Mouse (Mus musculus) CD4-positive helper T cell, adult 2 months (primary cell): ENCODE results near the gene Cdkl2.

Experiments used
- DNase-seq: peaks from one replicate; pipeline ENCODE4 v3.0.0-alpha.2; 2012; ENCODE audit warnings: low read depth, missing footprints, low spot score

Gene Cdkl2

GRCm38 (mm10) chr5:91993061-91993460, 50.6 kb downstream of the Cdkl2 start:
- no peak for DNase-seq

GRCm38 (mm10) chr5:91991191-91991937, 52.3 kb downstream of the Cdkl2 start:
- DNase-seq = no peak

DNA sequence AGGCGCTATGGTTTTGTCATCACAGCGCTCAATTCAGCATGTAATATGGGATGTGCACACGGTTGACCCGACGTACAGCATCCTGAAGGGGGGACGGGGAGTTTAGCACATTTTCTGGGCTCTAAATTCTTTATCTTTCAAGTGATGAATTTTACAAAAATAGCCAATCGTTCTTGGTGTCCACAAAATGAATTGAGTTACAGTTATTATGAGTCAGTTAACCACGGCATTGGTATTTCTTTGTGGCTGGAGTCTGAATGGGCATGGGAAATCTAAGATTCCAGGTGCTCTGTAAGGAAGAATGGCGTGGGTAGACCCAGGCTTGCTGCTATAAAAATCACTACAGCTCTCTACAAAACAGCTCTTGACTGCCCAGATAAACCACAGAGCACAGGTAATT, 54.4 kb downstream of the Cdkl2 start:
- no peak for DNase-seq

DNA sequence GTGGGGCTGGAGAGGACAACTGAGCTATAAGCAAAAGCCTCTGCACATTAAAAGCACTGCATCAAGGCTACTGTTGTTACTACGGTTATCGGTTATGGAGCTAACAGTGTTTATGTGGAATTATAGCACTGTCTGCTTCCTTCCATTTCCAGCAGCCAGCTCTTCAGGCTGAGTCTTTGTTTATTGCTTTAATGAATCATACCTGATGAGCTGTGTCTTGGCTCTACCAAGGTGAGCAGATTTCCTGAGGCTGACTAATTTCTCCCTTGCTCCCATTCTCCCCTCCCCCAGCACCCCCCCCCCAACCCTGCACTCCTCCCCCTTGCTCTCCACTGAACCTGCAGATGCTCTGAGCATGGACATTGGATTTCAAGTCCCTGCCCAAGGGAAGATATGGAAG, 55.9 kb downstream of the Cdkl2 start:
- DNase-seq = no peak

DNA sequence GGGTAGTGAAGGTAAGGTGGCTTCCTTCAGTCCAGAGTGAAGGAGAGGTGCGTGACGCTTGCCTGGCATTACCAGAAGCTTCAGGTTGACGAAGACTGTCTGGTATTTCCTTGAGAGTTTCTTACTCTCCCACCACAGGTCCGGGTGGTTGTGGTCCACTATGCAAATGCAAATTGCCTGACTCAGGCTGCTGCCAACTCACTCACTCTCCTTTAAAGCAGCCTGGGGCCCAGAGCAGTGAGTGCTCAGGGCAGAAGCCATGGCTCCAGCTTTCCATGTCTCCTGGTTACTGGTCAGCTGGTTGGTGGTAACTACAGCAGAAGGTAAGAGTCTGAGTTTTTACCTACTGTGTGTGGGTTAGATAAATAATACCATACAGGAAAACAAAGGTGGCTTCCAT, 56.4 kb downstream of the Cdkl2 start, which contains the start of gene Odaph:
TSS of gene Odaph (plus strand) at position 240 of the 400 bp plus-strand sequence.
- no peak for DNase-seq

- DNase-seq = peak; percentile 24
Measured at GRCm38 (mm10) chr5:91985721-91986120, 58.0 kb downstream of the Cdkl2 start.

- no peak for DNase-seq
Measured at GRCm38 (mm10) chr5:91983490-91983889, 60.2 kb downstream of the Cdkl2 start.

DNA sequence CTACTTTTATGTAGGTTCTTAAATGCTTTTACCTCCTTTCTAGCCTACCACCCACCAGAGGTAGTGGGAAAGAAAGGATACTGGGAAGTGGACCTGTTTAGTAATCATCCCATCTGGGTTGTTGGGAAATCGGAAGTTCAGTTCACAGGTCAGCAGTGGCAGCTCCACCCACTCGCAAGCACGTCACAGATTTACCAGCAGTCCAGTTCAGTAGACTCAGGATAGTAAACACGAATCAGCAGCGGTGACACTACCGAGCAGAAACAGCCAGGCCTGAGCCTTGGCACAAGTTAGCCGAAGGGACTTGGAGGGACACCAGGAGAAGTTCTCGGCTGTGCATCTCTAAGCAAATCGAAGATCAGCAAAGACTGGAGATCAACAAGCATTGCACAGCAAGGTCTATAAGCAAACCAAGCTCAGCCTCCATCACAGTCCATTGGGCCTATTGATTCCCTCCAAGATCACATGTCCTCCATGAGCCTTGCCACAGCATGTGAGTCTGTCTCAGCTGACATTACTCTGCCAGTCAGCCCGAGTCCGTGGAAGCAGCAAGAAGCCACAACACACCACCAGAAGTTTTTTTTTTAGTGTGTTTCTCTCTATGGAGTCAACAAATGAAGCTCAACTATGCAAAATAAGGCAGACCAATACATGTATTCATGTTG, 62.4 kb downstream of the Cdkl2 start:
- DNase-seq = no peak

DNA sequence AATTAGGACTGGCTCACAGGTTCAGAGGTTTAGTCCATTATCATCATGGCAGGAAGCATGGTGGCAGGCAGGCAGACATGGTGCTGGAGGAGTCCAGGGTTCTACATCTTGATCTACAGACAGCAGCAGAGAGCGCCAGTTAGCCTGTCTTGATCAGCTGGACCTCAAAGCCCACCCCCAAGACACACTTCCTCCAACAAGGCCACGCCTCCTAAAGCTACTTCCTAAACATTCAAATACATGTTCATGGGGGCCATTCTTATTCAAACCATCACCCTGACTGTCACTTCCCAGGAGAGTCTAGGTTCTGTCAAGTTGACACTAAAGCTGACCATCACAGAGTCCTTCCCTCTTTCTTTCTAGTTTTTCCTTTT, 66.3 kb downstream of the Cdkl2 start:
- no peak for DNase-seq

- no peak for DNase-seq
Measured at GRCm38 (mm10) chr5:91976566-91977396, 66.9 kb downstream of the Cdkl2 start.

GRCm38 (mm10) chr5:91975758-91976157, 67.9 kb downstream of the Cdkl2 start:
- DNase-seq = no peak

GRCm38 (mm10) chr5:91974002-91974401, 69.7 kb downstream of the Cdkl2 start:
- peak; percentile 28 for DNase-seq

DNA sequence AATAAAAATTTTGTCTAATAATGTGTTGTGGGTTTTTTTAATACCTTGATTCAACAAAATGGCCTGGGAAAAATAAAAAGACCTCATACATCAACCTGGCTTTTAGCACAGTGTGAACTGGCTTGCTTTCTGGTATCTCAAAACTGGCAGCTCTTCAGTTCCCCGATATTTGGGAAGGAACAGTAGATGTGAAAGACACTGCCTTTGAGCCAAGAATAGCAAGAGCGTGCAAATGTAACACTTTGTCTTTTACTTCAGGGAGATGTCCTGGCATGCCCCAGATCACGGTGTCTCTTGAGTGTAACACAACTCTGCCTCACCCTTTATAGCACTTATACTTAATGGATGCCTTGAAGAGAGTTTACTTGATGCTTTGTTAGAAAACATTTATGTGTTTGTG, 71.6 kb downstream of the Cdkl2 start:
- DNase-seq = no peak

DNA sequence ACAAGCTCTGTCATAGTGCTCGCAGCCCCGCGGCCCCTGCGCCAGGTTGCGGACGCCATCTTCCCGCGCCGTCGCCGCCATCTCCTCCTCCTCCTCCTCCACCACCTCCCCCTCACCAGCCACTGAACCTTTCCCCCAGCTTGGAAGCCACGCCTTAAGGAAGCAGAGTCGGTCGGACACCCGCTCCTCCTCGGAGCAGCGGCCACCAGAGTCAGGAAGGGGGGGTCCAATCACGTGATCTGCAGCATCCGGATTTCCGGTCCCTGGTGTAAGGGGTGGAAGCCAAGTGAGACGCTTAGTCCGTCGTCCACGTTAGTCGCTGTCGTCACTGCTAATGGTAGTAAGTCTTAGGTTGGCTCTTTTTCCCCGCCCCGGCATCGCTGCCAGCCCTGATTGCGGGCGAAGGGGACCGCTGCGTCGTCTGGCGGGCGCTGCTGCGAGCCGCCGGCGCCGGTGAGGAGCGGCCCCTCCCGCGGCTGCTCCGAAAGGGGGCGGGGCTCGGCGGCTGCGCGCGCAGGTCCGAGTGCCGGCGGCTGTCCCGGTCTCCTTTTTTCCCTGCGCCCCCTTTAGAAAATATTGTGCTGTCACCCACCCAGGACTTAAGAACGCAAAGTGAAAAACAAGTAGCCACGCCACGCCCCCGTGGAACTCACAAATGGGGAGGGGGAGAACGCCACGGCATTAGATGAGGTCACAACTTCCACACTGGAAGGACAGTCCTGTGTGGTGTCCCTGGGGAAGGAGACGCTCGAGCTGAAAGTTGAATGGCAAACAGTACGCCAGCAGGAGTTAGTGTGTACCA, 80.8 kb downstream of the Cdkl2 start, which contains the start of gene Rchy1:
TSS of gene Rchy1 (minus strand) at position 430 of the 802 bp plus-strand sequence.
- DNase-seq = peak; percentile 97

DNA sequence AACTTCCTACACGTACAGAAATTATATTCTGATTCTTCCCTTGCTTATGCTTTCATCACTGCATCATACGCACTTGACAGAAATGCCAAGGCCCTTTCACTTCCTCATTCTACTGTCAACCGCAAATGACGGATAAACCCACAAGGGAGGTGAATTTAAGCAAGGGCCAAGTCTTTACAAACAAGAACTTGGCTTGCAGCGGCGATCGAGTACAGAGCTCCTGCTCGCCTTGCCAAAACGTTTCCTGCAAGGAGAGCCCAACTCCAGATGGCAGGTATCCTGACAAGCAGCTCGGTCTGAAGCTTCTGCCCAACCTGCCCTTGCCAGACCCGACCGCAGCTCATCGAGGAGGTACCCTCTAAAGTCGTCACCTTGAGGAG, 81.4 kb downstream of the Cdkl2 start:
- no peak for DNase-seq

- peak; percentile 64 for DNase-seq
Measured at GRCm38 (mm10) chr5:91961370-91961769, 82.3 kb downstream of the Cdkl2 start.

GRCm38 (mm10) chr5:91960606-91961254, 83.0 kb downstream of the Cdkl2 start:
- DNase-seq = no peak

GRCm38 (mm10) chr5:91959986-91960385, 83.7 kb downstream of the Cdkl2 start:
- peak; percentile 36 for DNase-seq

GRCm38 (mm10) chr5:91959096-91959495, 84.6 kb downstream of the Cdkl2 start:
- DNase-seq = no peak

DNA sequence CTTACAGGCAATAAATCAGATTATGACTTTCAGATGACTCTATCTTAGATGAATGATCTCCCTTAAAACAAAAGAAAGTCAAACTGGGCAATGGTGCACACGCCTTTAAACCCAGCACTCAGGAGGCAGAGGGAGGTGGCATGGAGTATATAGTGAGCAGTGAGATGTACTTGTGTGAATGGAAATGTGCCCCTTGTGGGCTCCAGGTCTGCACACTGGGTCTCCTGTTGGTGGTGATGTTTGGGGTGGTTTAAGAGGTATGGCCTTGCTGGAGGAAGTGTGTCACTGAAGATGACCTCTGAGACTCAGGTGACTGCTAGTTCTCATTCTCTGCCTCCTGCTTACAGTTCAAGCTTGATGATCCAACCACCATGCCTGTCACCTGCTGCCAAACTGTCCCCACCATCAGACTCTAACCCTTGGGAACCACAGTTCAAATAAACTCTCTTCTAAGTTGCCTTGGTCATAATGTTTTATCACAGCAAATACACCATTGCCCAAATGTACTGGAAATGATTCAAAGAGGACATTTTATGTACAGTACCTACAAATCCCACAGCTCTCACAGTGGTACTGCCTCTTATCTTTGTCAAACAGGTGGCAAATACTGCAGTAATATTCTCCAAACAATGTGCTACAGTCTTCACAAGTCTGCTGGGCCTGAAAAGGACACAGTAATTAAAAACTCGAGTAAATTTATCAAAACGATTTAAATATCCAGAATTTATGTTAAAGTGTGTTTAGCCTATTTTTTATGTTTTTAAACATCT, 86.5 kb downstream of the Cdkl2 start:
- no peak for DNase-seq
